Mouse (Mus musculus) adrenal gland, postnatal 25 days (tissue): ENCODE data around the gene Atp9a. TPM values are rescaled to one million over a fixed set of nuclear protein-coding genes. Genes with fewer than 3 reads are reported as not detected.
A peak's percentile ranks its signal among the peaks of the same experiment; 100 is the strongest.

Experiments
- DNase-seq: peaks from one replicate; pipeline ENCODE4 v3.0.0; 2021; ENCODE audit warnings: mixed read lengths
- total RNA-seq: library from RNA; stranded (reverse); gene quantifications from 2 replicates; pipeline ENCODE4 v1.2.3, GENCODE M21; 2021

Gene Atp9a
- total RNA-seq, 1 experiment from 2014 or later = 63.6 TPM

- no peak for DNase-seq
Measured at GRCm38 (mm10) chr2:168740496-168740895, 1.7 kb downstream of the Atp9a start.

GRCm38 (mm10) chr2:168738854-168739253, 3.4 kb downstream of the Atp9a start:
- DNase-seq = no peak

- DNase-seq = peak; percentile 18
Measured at GRCm38 (mm10) chr2:168737878-168738277, 4.3 kb downstream of the Atp9a start.

- DNase-seq = peak; percentile 63
Measured at GRCm38 (mm10) chr2:168734023-168734422, 8.2 kb downstream of the Atp9a start.

GRCm38 (mm10) chr2:168731258-168731657, 11.0 kb downstream of the Atp9a start:
- no peak for DNase-seq

DNA sequence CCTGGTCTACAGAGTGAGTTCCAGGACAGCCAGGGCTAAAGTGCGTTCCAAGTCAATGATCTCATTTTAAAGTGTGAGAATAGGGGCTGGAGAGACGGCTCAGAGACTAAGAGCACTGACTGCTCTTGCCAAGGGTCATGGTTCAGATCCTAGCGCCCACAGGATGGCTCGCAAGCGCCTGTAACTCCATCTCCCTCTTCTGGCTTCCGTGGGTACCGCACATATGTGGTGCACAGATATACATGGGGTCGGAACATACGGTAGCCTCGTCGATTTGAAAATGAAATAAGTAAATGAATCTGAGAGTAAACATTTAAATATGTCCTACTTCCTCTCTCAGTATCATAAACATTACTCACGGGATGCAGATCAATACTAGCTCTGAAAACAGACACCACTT, 12.5 kb downstream of the Atp9a start:
- DNase-seq = no peak

- peak; percentile 24 for DNase-seq
Measured at GRCm38 (mm10) chr2:168728045-168728444, 14.2 kb downstream of the Atp9a start.

GRCm38 (mm10) chr2:168726007-168726406, 16.2 kb downstream of the Atp9a start:
- DNase-seq = peak; percentile 74

DNA sequence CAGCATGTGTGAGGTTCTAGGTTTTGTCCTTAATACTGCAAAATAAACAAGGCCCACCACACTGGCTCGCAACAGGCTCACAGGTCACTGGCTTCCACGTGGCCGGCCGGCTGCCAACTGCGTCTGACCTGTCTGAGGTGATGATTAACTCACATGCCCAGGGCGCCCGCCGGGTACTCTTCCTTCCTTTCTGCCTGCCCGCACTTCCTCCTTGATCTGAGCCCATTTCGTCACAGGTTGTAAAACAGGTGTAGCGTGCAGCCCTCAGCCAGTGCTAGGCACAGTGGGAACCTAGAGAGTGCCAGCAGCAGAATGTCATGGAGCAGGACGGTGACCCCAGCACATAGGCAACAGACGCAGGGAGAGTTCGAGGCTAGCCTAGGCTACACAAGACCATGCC, 20.9 kb downstream of the Atp9a start:
- DNase-seq = no peak

DNA sequence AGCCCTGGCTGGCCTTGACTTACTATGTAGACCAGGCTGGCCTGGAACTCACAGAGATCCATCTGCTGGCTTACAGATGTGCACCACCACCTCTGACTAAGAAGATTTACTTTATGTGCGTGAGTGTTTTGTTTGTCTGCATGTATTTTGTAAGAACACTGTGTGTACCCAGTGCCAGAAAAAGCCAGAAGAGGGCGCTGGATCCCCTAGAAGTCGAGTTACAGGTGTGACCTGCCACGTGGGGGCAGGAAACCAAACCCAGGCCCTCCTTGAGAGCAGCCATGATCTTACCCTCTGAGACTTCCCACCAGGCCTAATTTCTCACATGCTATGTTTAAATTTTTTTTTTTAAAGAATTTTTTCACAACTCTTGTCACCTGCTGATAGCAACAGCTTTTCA, 22.5 kb downstream of the Atp9a start:
- no peak for DNase-seq

DNA sequence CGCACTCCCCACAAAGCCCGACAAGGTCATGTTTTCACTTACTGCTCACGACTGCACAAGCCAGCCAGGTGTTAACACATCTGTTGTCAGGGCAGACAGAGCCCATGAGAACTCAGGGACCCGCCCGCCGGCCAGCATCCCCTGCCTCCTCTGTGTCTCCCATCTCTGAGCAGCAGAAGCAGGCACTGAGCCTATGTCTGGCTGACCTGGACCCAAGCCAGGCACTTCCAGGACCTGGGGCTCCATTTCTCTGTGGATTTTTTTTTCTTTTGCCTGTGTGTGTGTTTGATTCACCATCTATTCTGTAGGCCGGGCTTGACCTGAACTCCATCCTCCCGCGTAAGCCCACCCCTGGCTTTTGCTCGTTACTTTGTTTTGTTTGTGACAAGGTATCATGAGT, 23.5 kb downstream of the Atp9a start:
- DNase-seq = no peak

GRCm38 (mm10) chr2:168718267-168718666, 23.9 kb downstream of the Atp9a start:
- DNase-seq = no peak

DNA sequence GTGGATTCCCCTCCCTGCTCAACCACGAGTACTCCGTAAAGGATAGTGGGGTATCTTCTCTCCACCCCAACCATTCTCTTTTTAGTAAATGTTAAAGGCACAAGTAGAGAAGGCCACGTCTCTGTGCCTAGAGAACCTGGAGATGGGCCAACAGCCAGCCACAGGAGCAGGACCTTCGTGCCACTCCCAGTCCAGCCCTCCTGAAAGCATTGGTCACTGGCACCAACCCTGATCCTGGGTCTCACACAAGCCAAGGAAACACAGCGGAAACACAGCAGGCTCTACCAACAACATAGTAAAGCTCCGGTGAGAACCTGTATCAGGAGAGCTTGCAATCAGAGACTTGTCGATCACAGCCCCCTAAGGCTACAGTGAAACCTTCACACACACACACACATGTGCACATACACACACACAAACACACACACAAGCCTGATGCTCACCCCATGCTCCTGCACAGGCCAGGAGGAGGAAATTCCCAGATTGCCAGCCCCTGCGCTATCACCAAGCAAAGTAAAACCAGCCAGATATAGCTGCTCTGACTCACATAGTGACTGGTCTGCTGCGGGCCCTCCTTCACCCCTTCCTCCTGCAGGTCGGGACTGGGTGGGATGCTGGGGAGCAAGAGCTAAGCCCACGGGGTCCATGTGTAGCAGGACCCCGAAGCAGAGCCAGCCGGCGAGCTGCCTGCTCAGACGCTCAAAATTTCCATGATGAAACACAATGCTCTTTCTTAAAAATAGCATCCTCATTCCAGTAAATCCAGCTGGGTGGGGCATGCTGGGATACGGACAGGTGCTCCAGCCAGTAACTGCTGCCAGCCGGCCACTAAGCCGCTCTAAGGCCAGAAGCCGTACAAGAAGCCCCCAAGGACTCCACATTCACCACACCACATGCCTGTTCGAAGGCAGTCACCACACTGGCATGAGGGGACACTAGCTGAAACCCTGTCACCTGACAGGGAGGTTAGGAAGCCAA, 29.7 kb downstream of the Atp9a start:
- peak; percentile 28 for DNase-seq

DNA sequence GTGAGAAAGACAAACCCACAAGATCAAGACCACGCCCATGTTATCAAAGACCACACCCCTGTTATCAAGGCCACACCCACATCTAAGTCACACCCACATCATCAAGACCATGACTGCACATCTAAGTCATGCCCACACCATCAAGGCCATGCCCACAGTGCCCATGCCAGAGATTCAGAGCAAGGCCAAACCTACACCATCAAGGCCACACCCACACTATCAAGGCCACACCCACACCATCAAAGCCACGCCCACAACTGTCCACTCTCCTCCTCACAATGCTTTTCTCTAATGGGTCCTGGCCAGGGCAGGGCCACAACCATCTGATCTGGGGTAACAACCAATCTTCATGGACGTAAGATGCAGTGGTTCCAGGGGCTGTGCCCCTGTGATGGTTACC, 31.2 kb downstream of the Atp9a start:
- DNase-seq = no peak

- no peak for DNase-seq
Measured at GRCm38 (mm10) chr2:168707766-168708165, 34.4 kb downstream of the Atp9a start.

DNA sequence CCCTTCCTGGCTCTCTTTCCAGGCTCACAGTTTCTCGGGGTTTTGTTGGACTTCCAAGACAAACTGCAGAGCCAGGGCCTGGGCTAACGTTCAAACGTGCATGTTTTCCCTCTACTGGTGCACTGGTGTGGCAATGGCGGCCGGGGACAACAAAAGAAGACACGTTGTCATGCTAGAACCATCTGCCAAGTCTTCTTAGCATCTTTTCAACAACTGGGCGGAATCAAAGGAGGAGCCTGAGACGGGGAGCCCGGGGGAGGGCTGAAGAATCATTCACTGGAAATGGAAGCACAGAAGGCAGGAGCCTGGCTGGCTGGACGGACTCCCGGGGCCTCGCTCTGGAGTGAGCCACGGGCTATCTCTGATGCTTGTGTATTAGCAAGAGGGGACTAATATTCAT, 39.9 kb downstream of the Atp9a start:
- no peak for DNase-seq

GRCm38 (mm10) chr2:168695027-168695403, 47.2 kb downstream of the Atp9a start:
- no peak for DNase-seq

DNA sequence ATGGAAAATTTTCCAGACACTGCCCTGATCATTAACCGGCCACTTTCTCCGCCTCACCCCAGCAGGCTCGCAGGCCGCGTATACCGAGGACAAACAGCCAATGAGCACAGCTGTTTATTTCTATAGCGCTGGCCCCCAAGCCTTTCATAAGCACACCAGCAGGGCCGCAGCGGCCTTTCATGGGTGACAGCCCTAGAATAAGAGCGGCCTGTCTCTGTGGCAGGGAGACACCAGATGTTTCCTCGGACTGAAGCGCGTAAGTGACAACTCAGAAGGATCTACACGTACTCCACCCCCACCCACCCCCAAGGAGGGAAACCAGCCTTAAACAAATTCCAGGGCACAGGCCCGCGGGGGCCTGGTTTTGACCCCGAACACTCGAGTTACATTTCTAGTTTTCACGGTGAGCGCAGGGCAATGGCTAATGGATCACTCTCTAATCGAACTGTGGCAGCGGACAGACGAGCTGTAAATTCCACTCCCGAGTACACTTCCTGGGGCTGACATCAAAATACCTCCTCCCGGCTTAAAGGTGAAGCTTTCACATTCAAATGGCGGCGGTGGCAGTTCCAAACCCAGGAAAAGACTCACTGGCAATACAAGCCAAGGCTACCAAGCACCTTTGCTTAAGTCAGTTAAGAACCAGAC, 47.7 kb downstream of the Atp9a start:
- no peak for DNase-seq

- DNase-seq = peak; percentile 75
Measured at GRCm38 (mm10) chr2:168691774-168692173, 50.4 kb downstream of the Atp9a start.

DNA sequence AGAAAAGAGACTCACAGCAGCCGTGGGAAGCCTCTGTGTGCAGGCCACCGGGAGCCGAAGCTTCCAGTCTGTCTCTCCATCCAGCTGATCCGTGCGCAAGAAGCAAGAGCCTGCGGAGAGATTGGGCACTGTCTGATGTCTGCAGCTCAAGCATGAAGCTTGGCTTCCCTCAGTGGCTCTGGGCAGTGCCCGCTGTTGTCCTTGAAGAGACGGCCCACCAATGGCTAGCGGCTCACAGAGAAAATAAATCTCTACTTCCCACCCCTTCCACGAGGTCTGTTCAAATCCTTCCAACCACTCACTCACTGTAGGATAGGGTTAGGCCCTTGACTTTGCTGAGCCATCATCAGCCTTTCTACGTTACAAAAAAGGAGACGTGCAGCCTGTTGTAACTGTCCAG, 54.9 kb downstream of the Atp9a start:
- peak; percentile 21 for DNase-seq

GRCm38 (mm10) chr2:168685909-168686308, 56.3 kb downstream of the Atp9a start:
- DNase-seq = no peak

- no peak for DNase-seq
Measured at GRCm38 (mm10) chr2:168684695-168685094, 57.5 kb downstream of the Atp9a start.

DNA sequence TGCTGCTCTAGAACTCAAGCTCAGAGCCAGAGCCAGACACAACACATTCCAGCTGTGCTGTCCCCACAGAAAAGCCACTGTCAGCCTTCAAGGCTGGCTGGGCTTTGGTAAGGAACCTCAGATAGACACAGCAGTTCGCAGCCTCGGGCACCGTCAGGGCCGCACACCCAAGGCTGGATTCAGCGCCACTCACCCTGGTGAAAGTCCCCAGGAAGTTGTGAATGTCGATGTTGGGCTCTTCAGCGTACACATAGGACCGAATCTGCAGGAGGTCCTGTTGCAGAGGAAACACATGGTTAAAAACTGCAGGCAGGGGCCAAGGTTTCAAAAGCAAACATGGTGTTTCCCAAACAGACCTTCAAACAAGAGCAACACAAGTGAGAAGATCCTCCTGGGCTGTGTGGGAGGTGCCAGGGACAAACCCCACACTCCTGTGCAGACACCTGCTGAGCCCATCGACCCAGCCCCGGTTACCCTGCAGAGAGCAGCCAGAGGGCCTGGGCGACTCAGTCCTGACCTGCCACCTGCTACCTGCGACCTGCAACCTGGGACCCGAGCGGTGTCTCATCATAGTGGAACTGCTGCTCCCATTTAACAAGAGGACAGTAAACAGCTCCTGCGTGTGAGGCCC, 58.6 kb downstream of the Atp9a start:
- DNase-seq = no peak
